Mouse (Mus musculus): ENCODE measurements around the gene Pcgf2. TPM values are rescaled to one million over a fixed set of nuclear protein-coding genes. Genes with fewer than 3 reads are reported as not detected.

The Pcgf2 gene
- total and polyA plus RNA-seq, 2 experiments, result 0.37 to 12.0 TPM

DNA sequence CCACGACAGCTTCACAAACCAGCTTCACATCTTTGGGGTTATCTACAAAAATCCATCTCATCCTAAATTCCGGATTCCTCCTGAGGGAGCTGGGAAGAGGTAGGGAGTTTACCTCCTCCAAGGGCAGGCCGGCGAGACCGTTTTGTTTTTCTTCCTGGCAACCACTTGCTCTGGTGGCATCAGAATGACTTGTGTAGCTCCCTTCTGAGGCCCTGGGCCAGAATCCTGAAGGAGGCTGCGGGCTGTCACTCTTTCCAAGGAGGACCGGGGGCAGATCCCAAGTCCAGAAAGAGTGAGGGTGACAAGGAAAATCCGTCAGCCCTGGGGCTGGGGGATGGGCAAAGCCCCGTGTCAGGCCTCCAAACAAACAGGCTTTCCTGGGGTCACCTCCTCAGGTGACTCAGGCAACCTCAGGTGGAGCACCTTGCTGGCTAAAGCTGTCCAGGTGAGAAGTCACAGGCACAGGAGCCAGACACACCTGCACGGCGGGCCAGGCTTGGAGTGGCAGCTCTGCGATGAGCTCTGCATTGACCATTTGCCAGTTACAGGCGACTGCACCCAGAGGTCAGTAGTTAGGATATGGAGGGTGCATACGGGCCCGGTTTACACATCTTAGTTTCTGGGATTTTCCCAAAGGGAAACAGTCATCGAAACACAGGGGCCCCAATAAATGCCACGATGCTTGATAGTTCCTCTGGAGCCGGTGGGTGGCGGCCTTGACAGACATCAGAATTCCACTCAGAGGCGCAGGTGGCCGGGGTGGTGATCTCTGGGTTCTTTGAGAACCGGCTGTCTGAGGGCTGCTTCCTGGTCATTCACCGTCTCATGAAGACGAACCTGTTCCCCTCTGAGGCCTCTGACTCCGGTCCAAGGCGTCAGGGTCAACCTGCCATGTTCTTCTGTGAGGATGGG, 17.3 kb upstream of the Pcgf2 start:
- Histone ChIP-seq H3K4me3 (ENCODE audit: insufficient read depth, low read depth, low read length) (no peak overlapping the region), H3K27me3 (ENCODE audit: control insufficient read depth, insufficient read depth, low read length) (no peaks in the 10 kb centered on the region), H3K27ac (replicated peaks; ENCODE audit: insufficient read depth, low read depth, low read length) (no peak overlapping the region), H3K4me1 (ENCODE audit: control insufficient read depth, insufficient read depth, low read length) (peaks cover 14% of the 10 kb centered on the region), H3K36me3 (ENCODE audit: control insufficient read depth, insufficient read depth, low read length) (peaks cover 13% of the 10 kb centered on the region; the same call in 1 of the 2 replicates), H3K9ac (ENCODE audit: low read depth, low read length) (no peak overlapping the region), H3K79me2 (ENCODE audit: control insufficient read depth, insufficient read depth, low read length) (no peaks in the 10 kb centered on the region)
- DNase-seq (ENCODE audit: extremely low read depth, low read depth, low spot score), result no peak
- 85% methylated on average over 26 of the region's 26 CpGs for WGBS
- TF ChIP-seq CTCF (IDR thresholded peaks at IDR 0.05; ENCODE audit: low read depth, low read length), result no peak
- TF ChIP-seq POLR2A (IDR thresholded peaks at IDR 0.05; ENCODE audit: extremely low read depth, insufficient read depth, low read length), result no peak

DNA sequence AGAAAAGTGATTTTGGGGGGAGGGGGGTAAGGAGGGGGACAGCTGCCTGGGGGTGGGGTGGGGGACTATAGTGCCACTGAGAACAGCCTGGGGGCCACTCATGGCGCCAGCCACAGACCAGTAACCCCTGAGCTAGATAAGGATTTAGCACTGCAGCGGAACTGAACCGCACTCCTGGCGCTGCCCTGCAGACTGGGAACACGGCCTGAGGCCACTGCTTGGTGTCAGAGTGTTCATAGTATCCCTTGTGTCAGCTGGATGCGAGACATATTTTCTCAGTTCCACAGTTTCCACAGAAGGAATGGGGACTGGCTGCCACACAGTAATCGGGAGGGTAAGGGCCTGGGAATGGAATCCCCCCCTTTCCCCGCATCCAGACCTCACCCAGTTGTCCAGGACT, 15.7 kb upstream of the Pcgf2 start:
- no peak overlapping the region for H3K9ac ChIP-seq (ENCODE audit: low read depth, low read length)
- H3K27ac ChIP-seq (replicated peaks; ENCODE audit: insufficient read depth, low read depth, low read length), result no peak overlapping the region
- no peaks in the 10 kb centered on the region for H3K27me3 ChIP-seq (ENCODE audit: control insufficient read depth, insufficient read depth, low read length)
- 92% methylated on average over 8 of the region's 8 CpGs for WGBS
- TF ChIP-seq CTCF (IDR thresholded peaks at IDR 0.05; ENCODE audit: low read depth, low read length), result no peak
- no peak for TF ChIP-seq POLR2A (IDR thresholded peaks at IDR 0.05; ENCODE audit: extremely low read depth, insufficient read depth, low read length)
- H3K4me1 ChIP-seq (ENCODE audit: control insufficient read depth, insufficient read depth, low read length), result peaks cover 14% of the 10 kb centered on the region
- H3K4me3 ChIP-seq (ENCODE audit: insufficient read depth, low read depth, low read length), result no peak overlapping the region
- peaks cover 2% of the 10 kb centered on the region; the same call in 1 of the 2 replicates for H3K36me3 ChIP-seq (ENCODE audit: control insufficient read depth, insufficient read depth, low read length)
- no peaks in the 10 kb centered on the region for H3K79me2 ChIP-seq (ENCODE audit: control insufficient read depth, insufficient read depth, low read length)
- DNase-seq (ENCODE audit: extremely low read depth, low read depth, low spot score), result no peak

DNA sequence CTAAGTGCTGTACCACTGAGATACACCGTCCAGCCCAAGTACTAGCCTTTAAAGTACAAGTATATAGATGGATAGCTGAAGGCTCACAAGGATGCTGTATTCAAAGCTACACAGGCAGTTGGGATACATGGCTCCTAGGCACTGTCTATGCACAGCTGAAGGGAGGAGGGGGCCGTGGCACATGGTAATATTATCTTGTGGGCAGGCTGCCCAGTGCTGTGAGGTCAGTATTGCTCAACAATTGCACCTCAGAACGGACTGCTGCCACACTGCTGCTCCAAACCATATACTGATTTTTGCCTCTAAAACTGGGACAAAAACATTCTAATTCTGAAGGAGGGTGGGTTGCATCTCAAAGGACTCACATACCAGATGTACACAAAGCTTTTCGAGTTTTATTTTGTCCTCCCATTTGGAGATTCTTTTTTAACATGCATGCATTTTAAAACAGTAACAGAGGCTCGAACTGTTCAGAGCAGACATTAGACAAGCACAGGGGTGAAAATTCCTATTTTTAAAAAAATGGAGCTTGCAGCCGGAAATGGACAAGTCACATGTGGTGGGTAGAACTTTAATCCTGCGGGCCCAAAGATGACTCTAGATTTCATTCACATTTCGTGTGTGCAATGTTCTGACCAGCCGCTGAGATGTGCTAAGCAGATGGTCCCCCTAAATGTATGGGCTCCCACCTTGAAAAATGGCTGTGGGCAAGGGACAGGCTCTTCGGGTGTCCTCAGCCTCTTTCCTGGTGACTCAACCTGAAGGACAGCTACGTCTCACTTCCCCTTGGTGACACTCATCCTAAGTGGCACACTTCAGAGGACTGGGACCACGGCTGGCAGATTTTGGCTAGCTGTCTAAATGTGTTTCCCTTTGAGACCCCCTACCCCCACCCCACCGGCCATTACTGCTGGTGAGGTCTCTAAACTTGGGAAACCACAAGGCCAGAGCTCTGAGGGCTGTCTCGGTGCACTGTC, 14.8 kb upstream of the Pcgf2 start:
- H3K9ac ChIP-seq (ENCODE audit: low read depth, low read length), result no peak overlapping the region
- peaks cover 14% of the 10 kb centered on the region for H3K4me1 ChIP-seq (ENCODE audit: control insufficient read depth, insufficient read depth, low read length)
- TF ChIP-seq CTCF (IDR thresholded peaks at IDR 0.05; ENCODE audit: low read depth, low read length) (no peak), POLR2A (IDR thresholded peaks at IDR 0.05; ENCODE audit: extremely low read depth, insufficient read depth, low read length) (no peak)
- WGBS, result 62% methylated on average over 14 of the region's 14 CpGs
- no peaks in the 10 kb centered on the region for H3K79me2 ChIP-seq (ENCODE audit: control insufficient read depth, insufficient read depth, low read length)
- no peaks in the 10 kb centered on the region for H3K27me3 ChIP-seq (ENCODE audit: control insufficient read depth, insufficient read depth, low read length)
- peak; percentile 84 for DNase-seq (ENCODE audit: extremely low read depth, low read depth, low spot score)
- H3K27ac ChIP-seq (replicated peaks; ENCODE audit: insufficient read depth, low read depth, low read length), result peak overlapping the region; percentile 76
- H3K4me3 ChIP-seq (ENCODE audit: insufficient read depth, low read depth, low read length), result no peak overlapping the region
- peaks cover 1% of the 10 kb centered on the region; the same call in 1 of the 2 replicates for H3K36me3 ChIP-seq (ENCODE audit: control insufficient read depth, insufficient read depth, low read length)

DNA sequence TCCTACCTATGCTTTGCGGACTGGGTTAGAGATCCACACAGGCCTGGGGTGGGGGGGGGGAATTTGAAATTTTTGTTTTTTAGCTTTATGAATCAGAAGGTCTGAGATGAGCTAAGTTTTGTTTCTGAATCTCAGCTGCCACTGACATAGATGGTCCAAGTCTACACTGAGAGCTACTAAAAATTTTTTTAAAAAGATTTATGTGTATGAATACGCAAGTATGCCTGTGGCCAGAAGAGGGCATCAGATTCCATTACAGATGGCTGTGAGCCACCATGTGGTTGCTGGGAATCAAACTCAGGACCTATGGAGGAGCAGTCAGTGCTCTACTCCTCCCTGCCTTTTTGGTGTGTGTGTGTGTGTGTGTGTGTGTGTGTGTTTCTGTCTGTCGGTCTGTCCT, 14.1 kb upstream of the Pcgf2 start:
- 63% methylated on average over 3 of the region's 3 CpGs for WGBS
- peaks cover 14% of the 10 kb centered on the region for H3K4me1 ChIP-seq (ENCODE audit: control insufficient read depth, insufficient read depth, low read length)
- no peaks in the 10 kb centered on the region for H3K79me2 ChIP-seq (ENCODE audit: control insufficient read depth, insufficient read depth, low read length)
- H3K36me3 ChIP-seq (ENCODE audit: control insufficient read depth, insufficient read depth, low read length), result peaks cover 1% of the 10 kb centered on the region; the same call in 1 of the 2 replicates
- H3K4me3 ChIP-seq (ENCODE audit: insufficient read depth, low read depth, low read length), result no peak overlapping the region
- H3K27me3 ChIP-seq (ENCODE audit: control insufficient read depth, insufficient read depth, low read length), result no peaks in the 10 kb centered on the region
- no peak overlapping the region for H3K9ac ChIP-seq (ENCODE audit: low read depth, low read length)
- peak; percentile 34 for DNase-seq (ENCODE audit: extremely low read depth, low read depth, low spot score)
- peak overlapping the region; percentile 76 for H3K27ac ChIP-seq (replicated peaks; ENCODE audit: insufficient read depth, low read depth, low read length)
- TF ChIP-seq CTCF (IDR thresholded peaks at IDR 0.05; ENCODE audit: low read depth, low read length) (peak; percentile 12; the same call in 1 of the 2 replicates), POLR2A (IDR thresholded peaks at IDR 0.05; ENCODE audit: extremely low read depth, insufficient read depth, low read length) (no peak)

- H3K79me2 ChIP-seq (ENCODE audit: control insufficient read depth, insufficient read depth, low read length), result no peaks in the 10 kb centered on the region
- no peak overlapping the region for H3K9ac ChIP-seq (ENCODE audit: low read depth, low read length)
- H3K36me3 ChIP-seq (ENCODE audit: control insufficient read depth, insufficient read depth, low read length), result peaks cover 3% of the 10 kb centered on the region; the same call in 1 of the 2 replicates
- 18% methylated on average over 8 of the region's 8 CpGs for WGBS
- no peak overlapping the region for H3K4me3 ChIP-seq (ENCODE audit: insufficient read depth, low read depth, low read length)
- peak; percentile 97 for DNase-seq (ENCODE audit: extremely low read depth, low read depth, low spot score)
- H3K27me3 ChIP-seq (ENCODE audit: control insufficient read depth, insufficient read depth, low read length), result no peaks in the 10 kb centered on the region
- peaks cover 14% of the 10 kb centered on the region for H3K4me1 ChIP-seq (ENCODE audit: control insufficient read depth, insufficient read depth, low read length)
- H3K27ac ChIP-seq (replicated peaks; ENCODE audit: insufficient read depth, low read depth, low read length), result peak overlapping the region; percentile 25; the same call in 1 of the 2 replicates
- TF ChIP-seq CTCF (IDR thresholded peaks at IDR 0.05; ENCODE audit: low read depth, low read length) (no peak), POLR2A (IDR thresholded peaks at IDR 0.05; ENCODE audit: extremely low read depth, insufficient read depth, low read length) (no peak)
These were observed 13.6 kb upstream of the Pcgf2 start for GRCm38 (mm10) chr11:97713896-97714295.

Data from liver, adult 2 months (tissue).